Mouse (Mus musculus) heart, postnatal 0 days (tissue): ENCODE measurements around the gene Gm10192.

Source experiments
- CTCF ChIP-seq: IDR thresholded peaks from 2 replicates; pipeline ENCODE4 v1.5.1; 2016; ENCODE audit warnings: antibody characterized with exemption, control low read depth, low read depth
- EP300 ChIP-seq: IDR thresholded peaks from 2 replicates; pipeline ENCODE4 v1.6.1; 2016; ENCODE audit warnings: antibody characterized with exemption, low read depth

DNA sequence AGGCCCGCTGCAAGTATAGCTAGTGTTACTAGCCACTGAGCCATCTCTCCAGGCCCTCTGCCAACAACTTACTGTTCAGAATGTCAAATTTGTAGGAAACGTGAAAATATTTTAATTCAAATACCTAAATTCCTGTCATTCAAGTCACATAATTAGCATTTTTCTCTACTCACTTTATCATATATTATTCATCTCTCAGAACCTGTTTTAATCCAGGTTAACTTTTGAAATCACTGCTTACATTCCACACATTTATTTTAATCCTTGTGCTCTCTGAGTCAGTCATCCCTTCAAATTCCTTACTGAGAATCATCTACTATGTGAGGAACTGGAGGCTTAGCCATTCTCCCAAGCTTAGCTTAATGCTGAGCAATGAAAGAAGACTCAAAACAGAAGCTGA, 2.6 kb downstream of the Gm10192 start:
- TF ChIP-seq CTCF = no peak
- no peak for TF ChIP-seq EP300
